Mouse (Mus musculus) myocyte (in vitro differentiated cells): ENCODE measurements around the gene Mest.

ENCODE experiments used
- E2F4 ChIP-seq: IDR thresholded peaks from one replicate; pipeline ENCODE4 v1.6.1; 2011; ENCODE audit warnings: mild to moderate bottlenecking, control low read depth, moderate library complexity; ENCODE audit not compliant: insufficient read depth
- POLR2A ChIP-seq: IDR thresholded peaks from one replicate; pipeline ENCODE4 v1.6.1; 2011; ENCODE audit warnings: low read depth, mild to moderate bottlenecking, control low read depth, moderate library complexity; ENCODE audit not compliant: insufficient read length
- POLR2AphosphoS2 ChIP-seq: IDR thresholded peaks from one replicate; pipeline ENCODE4 v1.6.1; 2011; ENCODE audit warnings: low read depth, control low read depth; ENCODE audit not compliant: insufficient read length
- TCF12 ChIP-seq: IDR thresholded peaks from one replicate; pipeline ENCODE4 v1.6.1; 2011; ENCODE audit warnings: mild to moderate bottlenecking, control low read depth; ENCODE audit not compliant: poor library complexity, insufficient read depth, severe bottlenecking

GRCm38 (mm10) chr6:30702881-30703280 lies 20.5 kb upstream of the Mest start:
- TF ChIP-seq E2F4 (no peak), POLR2A (no peak), TCF12 (no peak), POLR2AphosphoS2 (no peak)
